Mouse (Mus musculus) hindbrain, embryonic 11.5 days (tissue): ENCODE results near the gene Bco1. TPM values are rescaled to one million over a fixed set of nuclear protein-coding genes. Genes with fewer than 3 reads are reported as not detected.

Source experiments
- ATAC-seq: fragments of 200-750 bp; cut with Nextera tagmentation; 2 replicates; pipeline ENCODE4 v1.8.0; 2017; ENCODE audit warnings: mild to moderate bottlenecking, moderate TSS enrichment, moderate library complexity; ENCODE audit not compliant: low FRiP score
- DNase-seq: peaks from one replicate; pipeline ENCODE4 v3.0.0-alpha.2; 2015; ENCODE audit warnings: low spot score
- H3K27ac ChIP-seq: fragments of 300-500 bp; sonication (generic); 2 replicates; pipeline ENCODE4 v1.5.1; 2014; ENCODE audit warnings: mild to moderate bottlenecking, low read depth, low read length
- H3K27me3 ChIP-seq: fragments of 300-500 bp; sonication (generic); 2 replicates; pipeline ENCODE4 v1.6.1; 2014; ENCODE audit warnings: mild to moderate bottlenecking, low read length, moderate library complexity, mixed read lengths; ENCODE audit not compliant: control insufficient read depth, insufficient read depth
- H3K36me3 ChIP-seq: fragments of 300-500 bp; sonication (generic); 2 replicates; pipeline ENCODE4 v1.6.1; 2014; ENCODE audit warnings: mild to moderate bottlenecking, low read length, moderate library complexity, mixed read lengths; ENCODE audit not compliant: control insufficient read depth, insufficient read depth
- H3K4me1 ChIP-seq: fragments of 300-500 bp; sonication (generic); replicated peaks from 2 replicates; pipeline ENCODE4 v1.6.1; 2014; ENCODE audit warnings: low read length, mixed read lengths; ENCODE audit not compliant: control insufficient read depth, insufficient read depth
- H3K4me2 ChIP-seq: fragments of 300-500 bp; sonication (generic); replicated peaks from 2 replicates; pipeline ENCODE4 v1.6.1; 2014; ENCODE audit warnings: mild to moderate bottlenecking, low read depth, low read length
- H3K4me3 ChIP-seq: fragments of 300-500 bp; sonication (generic); 2 replicates; pipeline ENCODE4 v1.5.1; 2014; ENCODE audit warnings: low read depth, low read length
- H3K9ac ChIP-seq: fragments of 300-500 bp; sonication (generic); 2 replicates; pipeline ENCODE4 v1.6.1; 2014; ENCODE audit warnings: low read depth, low read length
- H3K9me3 ChIP-seq: fragments of 300-500 bp; sonication (generic); 2 replicates; pipeline ENCODE4 v1.6.1; 2016; ENCODE audit warnings: low read length; ENCODE audit not compliant: control insufficient read depth
- WGBS: fragments of 180-500 bp; shearing (Covaris S2); extraction: QIAGEN DNeasy Blood & Tissue Kit; methylation state at CpG from one replicate; pipeline ENCODE4 v1.1.7; 2014; 5-methylcytosine and 5-hydroxymethylcytosine counted together
- polyA plus RNA-seq: library from polyadenylated mRNA; unstranded; fragments of >200 nt; fragmentation: Nextera tagmentation; extraction: Ambion mirVana; gene quantifications from 2 replicates; pipeline ENCODE4 v1.2.1, GENCODE M21; 2014

Bco1 gene
- polyA plus RNA-seq, 1 experiment from 2014 or later, result 0.25 TPM

DNA sequence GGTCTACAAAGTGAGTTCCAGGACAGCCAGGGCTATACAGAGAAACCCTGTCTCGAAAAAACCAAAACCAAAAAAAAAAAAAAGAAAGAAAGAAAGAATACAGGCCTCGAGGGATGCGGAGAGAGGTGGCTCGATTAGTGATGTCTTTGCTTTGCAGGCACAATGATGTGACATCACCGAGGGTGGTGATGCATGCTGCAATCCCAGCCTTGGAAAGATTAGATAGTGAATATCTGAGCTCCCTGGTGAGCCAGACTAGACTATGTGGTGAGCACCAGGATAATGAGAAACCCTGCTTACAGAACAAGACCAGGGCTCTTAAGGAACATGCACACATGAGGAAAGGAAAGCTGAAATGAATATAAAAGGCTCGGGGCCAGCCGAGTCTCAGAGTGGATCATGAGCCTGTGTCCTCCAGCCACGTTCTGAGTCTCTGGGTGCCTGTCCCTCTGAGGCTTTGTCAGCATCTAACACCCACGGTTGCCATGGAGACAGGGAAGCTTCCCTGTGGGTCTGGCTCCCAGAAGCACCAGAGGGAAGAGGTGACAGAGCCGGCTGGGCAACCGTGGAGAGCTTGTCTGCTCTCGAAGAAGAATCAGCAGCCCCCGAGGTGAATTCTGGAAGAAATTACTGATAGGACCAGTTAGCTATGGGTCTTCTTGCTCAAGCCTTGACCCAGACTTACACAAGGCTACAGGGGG is 34.3 kb upstream of the Bco1 start:
- no peak for ATAC-seq
- Histone ChIP-seq H3K27ac (no peak overlapping the region), H3K4me1 (no peaks in the 10 kb centered on the region), H3K9ac (no peak overlapping the region), H3K4me2 (no peak overlapping the region), H3K4me3 (no peak overlapping the region), H3K27me3 (no peaks in the 10 kb centered on the region), H3K36me3 (no peaks in the 10 kb centered on the region), H3K9me3 (no peaks in the 10 kb centered on the region)
- DNase-seq, result peak; percentile 44
- 62% methylated on average over 13 of the region's 13 CpGs for WGBS

GRCm38 (mm10) chr8:117066955-117067354 is 28.7 kb upstream of the Bco1 start:
- ATAC-seq (no peak), DNase-seq (no peak)
- H3K27me3 ChIP-seq, result no peaks in the 10 kb centered on the region
- no peaks in the 10 kb centered on the region for H3K9me3 ChIP-seq
- 86% methylated on average over 7 of the region's 7 CpGs for WGBS
- no peak overlapping the region for H3K27ac ChIP-seq
- no peak overlapping the region for H3K9ac ChIP-seq
- H3K4me3 ChIP-seq, result no peak overlapping the region
- H3K36me3 ChIP-seq, result no peaks in the 10 kb centered on the region
- no peaks in the 10 kb centered on the region for H3K4me1 ChIP-seq
- H3K4me2 ChIP-seq, result no peak overlapping the region

DNA sequence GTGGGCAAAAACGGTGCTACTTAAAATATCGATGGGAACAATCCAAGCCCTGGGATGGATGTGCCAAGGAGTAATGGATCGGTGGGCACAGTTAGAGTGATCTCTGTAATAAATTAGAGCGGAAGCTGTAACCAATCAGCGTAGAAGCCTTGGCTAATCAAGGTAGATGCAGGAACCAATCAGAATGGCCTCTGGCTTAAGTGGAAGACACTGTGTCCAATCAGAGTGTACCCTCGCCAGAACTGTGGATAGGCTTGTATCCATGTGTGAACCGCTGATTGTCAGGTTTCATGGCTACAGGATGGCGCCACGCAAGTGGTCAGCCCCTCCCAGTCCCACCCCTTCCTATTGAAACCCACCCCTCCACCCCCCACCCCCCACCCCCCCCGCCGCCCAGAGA is 28.3 kb upstream of the Bco1 start:
- H3K9ac ChIP-seq, result no peak overlapping the region
- WGBS, result 91% methylated on average over 11 of the region's 11 CpGs
- no peaks in the 10 kb centered on the region for H3K27me3 ChIP-seq
- no peak overlapping the region for H3K4me2 ChIP-seq
- H3K27ac ChIP-seq, result no peak overlapping the region
- H3K4me3 ChIP-seq, result no peak overlapping the region
- H3K9me3 ChIP-seq, result no peaks in the 10 kb centered on the region
- DNase-seq, result no peak
- H3K36me3 ChIP-seq, result no peaks in the 10 kb centered on the region
- no peak for ATAC-seq
- H3K4me1 ChIP-seq, result no peaks in the 10 kb centered on the region

DNA sequence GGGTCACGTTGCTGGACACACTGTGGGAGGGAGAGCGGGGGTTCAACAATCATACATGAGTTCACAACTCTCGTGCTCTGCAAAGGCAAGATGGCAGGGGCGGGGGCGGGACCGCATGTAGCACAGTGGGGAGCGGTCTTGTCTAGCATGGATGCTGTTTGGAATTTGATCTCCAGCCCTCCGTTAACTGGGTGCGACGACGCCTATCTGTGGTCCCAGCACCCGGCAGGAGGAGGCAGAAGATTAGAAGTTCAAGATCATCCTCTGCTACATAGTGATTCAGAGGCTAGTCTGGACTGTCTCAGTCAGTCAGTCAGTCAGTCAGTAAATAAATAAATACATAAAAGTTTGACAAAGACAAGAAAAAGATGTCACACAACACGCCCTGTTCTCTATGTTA is 27.4 kb upstream of the Bco1 start:
- WGBS, result 82% methylated on average over 13 of the region's 13 CpGs
- Histone ChIP-seq H3K4me1 (no peaks in the 10 kb centered on the region), H3K9ac (no peak overlapping the region), H3K27me3 (no peaks in the 10 kb centered on the region), H3K9me3 (no peaks in the 10 kb centered on the region), H3K4me3 (no peak overlapping the region), H3K27ac (no peak overlapping the region), H3K36me3 (no peaks in the 10 kb centered on the region), H3K4me2 (no peak overlapping the region)
- no peak for DNase-seq
- ATAC-seq, result no peak

DNA sequence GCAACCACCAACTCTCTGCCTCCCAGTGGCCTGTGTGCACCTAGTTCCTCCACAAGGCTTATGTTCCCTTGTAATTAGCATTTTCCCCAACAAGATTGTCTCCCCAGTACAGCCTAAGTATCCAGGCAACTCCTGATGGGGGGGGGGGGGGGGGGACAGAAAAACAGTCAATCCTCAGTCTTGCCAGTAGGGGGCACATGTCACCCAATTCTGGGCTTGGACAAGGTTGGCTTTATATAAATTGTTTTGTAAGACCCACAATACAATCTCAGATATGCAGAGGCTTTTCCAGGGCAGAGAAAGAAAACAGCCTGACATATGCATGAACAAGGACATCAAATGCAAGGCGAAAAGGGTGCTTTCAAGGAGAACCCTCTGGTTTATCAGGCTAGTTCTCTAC is 25.9 kb upstream of the Bco1 start:
- Histone ChIP-seq H3K9me3 (no peaks in the 10 kb centered on the region), H3K36me3 (no peaks in the 10 kb centered on the region), H3K27me3 (no peaks in the 10 kb centered on the region), H3K4me1 (no peaks in the 10 kb centered on the region), H3K4me3 (no peak overlapping the region), H3K27ac (no peak overlapping the region), H3K4me2 (no peak overlapping the region), H3K9ac (no peak overlapping the region)
- 77% methylated on average over 1 of the region's 1 CpGs for WGBS
- no peak for DNase-seq
- ATAC-seq, result no peak

GRCm38 (mm10) chr8:117074350-117075182 is 21.1 kb upstream of the Bco1 start:
- no peak overlapping the region for H3K27ac ChIP-seq
- no peak overlapping the region for H3K9ac ChIP-seq
- DNase-seq (no peak), ATAC-seq (no peak)
- no peaks in the 10 kb centered on the region for H3K4me1 ChIP-seq
- no peaks in the 10 kb centered on the region for H3K27me3 ChIP-seq
- H3K9me3 ChIP-seq, result no peaks in the 10 kb centered on the region
- no peak overlapping the region for H3K4me2 ChIP-seq
- H3K36me3 ChIP-seq, result no peaks in the 10 kb centered on the region
- 74% methylated on average over 10 of the region's 10 CpGs for WGBS
- no peak overlapping the region for H3K4me3 ChIP-seq

GRCm38 (mm10) chr8:117078367-117078926 is 17.2 kb upstream of the Bco1 start:
- H3K36me3 ChIP-seq, result no peaks in the 10 kb centered on the region
- WGBS, result 87% methylated on average over 7 of the region's 7 CpGs
- no peak overlapping the region for H3K27ac ChIP-seq
- H3K4me2 ChIP-seq, result no peak overlapping the region
- H3K4me3 ChIP-seq, result no peak overlapping the region
- no peak for ATAC-seq
- no peaks in the 10 kb centered on the region for H3K9me3 ChIP-seq
- no peak overlapping the region for H3K9ac ChIP-seq
- no peaks in the 10 kb centered on the region for H3K4me1 ChIP-seq
- no peaks in the 10 kb centered on the region for H3K27me3 ChIP-seq
- DNase-seq, result no peak

DNA sequence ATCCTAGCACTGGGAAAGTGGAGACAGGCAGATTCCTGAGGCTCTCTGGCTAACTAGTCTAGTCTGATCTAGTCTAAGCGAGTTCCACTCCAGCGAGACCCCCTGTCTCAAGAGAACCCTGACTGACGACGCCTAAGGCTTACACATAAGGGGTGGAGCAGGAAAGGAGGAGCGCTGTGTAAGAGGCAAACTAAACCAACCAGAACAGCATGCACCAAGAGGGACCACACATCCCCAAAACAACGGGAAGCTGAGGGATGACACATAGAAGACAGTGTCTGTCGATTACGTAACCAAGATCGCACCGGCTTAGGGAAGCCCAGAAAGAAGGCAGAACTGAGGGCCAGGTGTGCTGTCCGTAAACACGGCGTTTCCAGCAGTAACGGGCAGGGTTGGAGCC is 16.0 kb upstream of the Bco1 start:
- no peak overlapping the region for H3K4me3 ChIP-seq
- ATAC-seq (no peak), DNase-seq (no peak)
- no peaks in the 10 kb centered on the region for H3K4me1 ChIP-seq
- H3K9ac ChIP-seq, result no peak overlapping the region
- no peak overlapping the region for H3K4me2 ChIP-seq
- no peak overlapping the region for H3K27ac ChIP-seq
- no peaks in the 10 kb centered on the region for H3K27me3 ChIP-seq
- H3K9me3 ChIP-seq, result no peaks in the 10 kb centered on the region
- H3K36me3 ChIP-seq, result no peaks in the 10 kb centered on the region
- 91% methylated on average over 14 of the region's 14 CpGs for WGBS
